Mouse (Mus musculus) limb, embryonic 11.5 days (tissue): ENCODE measurements around the gene Kif16b. TPM values are rescaled to one million over a fixed set of nuclear protein-coding genes. Genes with fewer than 3 reads are reported as not detected.

Experiments used
- ATAC-seq: fragments of 200-750 bp; cut with Nextera tagmentation; 2 replicates; pipeline ENCODE4 v1.8.0; 2017; ENCODE audit warnings: low read depth; ENCODE audit not compliant: insufficient number of reproducible peaks, low FRiP score, low TSS enrichment
- DNase-seq: peaks from one replicate; pipeline ENCODE4 v3.0.0-alpha.2; 2015; ENCODE audit warnings: low spot score
- H3K27ac ChIP-seq: fragments of 300-500 bp; sonication (generic); replicated peaks from 2 replicates; pipeline ENCODE4 v1.5.1; 2014; ENCODE audit warnings: low read depth, mild to moderate bottlenecking, low read length
- H3K27me3 ChIP-seq: fragments of 300-500 bp; sonication (generic); 2 replicates; pipeline ENCODE4 v1.6.1; 2014; ENCODE audit warnings: mild to moderate bottlenecking, low read length, mixed read lengths; ENCODE audit not compliant: control insufficient read depth, insufficient read depth
- H3K36me3 ChIP-seq: fragments of 300-500 bp; sonication (generic); 2 replicates; pipeline ENCODE4 v1.6.1; 2014; ENCODE audit warnings: mild to moderate bottlenecking, low read length, moderate library complexity, mixed read lengths; ENCODE audit not compliant: control insufficient read depth, insufficient read depth
- H3K4me1 ChIP-seq: fragments of 300-500 bp; sonication (generic); 2 replicates; pipeline ENCODE4 v1.6.1; 2014; ENCODE audit warnings: low read length, mixed read lengths; ENCODE audit not compliant: control insufficient read depth, insufficient read depth
- H3K4me2 ChIP-seq: fragments of 300-500 bp; sonication (generic); 2 replicates; pipeline ENCODE4 v1.6.1; 2014; ENCODE audit warnings: low read depth, mild to moderate bottlenecking, moderate library complexity; ENCODE audit not compliant: severe bottlenecking
- H3K4me3 ChIP-seq: fragments of 300-500 bp; sonication (generic); 2 replicates; pipeline ENCODE4 v1.5.1; 2014; ENCODE audit warnings: low read depth, low read length
- H3K9ac ChIP-seq: fragments of 300-500 bp; sonication (generic); 2 replicates; pipeline ENCODE4 v1.6.1; 2014; ENCODE audit warnings: mild to moderate bottlenecking, low read length
- H3K9me3 ChIP-seq: fragments of 300-500 bp; sonication (generic); 2 replicates; pipeline ENCODE4 v1.6.1; 2016; ENCODE audit warnings: low read length; ENCODE audit not compliant: control insufficient read depth
- WGBS: fragments of 180-500 bp; shearing (Covaris S2); extraction: QIAGEN DNeasy Blood & Tissue Kit; methylation state at CpG from one replicate; pipeline ENCODE4 v1.1.7; 2014; 5-methylcytosine and 5-hydroxymethylcytosine counted together
- polyA plus RNA-seq: library from polyadenylated mRNA; unstranded; fragments of >200 nt; fragmentation: Nextera tagmentation; extraction: Ambion mirVana; gene quantifications from 2 replicates; pipeline ENCODE4 v1.2.1, GENCODE M21; 2014

The Kif16b gene
- polyA plus RNA-seq, 1 experiment from 2014 or later = 11.7 TPM

DNA sequence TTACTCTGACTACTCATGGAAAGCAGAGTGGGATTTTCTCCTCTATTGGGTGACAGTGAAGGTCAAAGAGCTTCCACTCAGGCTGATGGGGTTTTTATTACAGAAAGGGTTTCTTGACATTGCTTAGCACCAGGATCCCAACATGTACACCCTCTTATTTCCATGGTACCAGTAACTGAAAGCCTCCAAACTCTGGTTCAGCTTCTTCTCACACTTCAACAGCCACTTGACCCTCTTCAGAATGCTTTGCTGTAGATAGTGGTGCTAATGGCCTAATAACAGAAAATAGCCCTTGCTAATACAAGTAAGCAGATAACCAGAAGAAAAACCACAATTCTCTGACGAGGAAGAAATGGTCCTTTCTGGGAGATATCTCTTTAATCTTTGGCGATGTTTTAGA lies 259.6 kb downstream of the Kif16b start:
- H3K9me3 ChIP-seq = no peaks in the 10 kb centered on the region
- no peak overlapping the region for H3K4me2 ChIP-seq
- no peaks in the 10 kb centered on the region for H3K4me1 ChIP-seq
- no peak overlapping the region for H3K27ac ChIP-seq
- no peak overlapping the region for H3K4me3 ChIP-seq
- WGBS = 90% methylated on average over 2 of the region's 2 CpGs
- no peak for ATAC-seq
- DNase-seq = no peak
- H3K27me3 ChIP-seq = no peaks in the 10 kb centered on the region
- H3K36me3 ChIP-seq = no peaks in the 10 kb centered on the region
- H3K9ac ChIP-seq = no peak overlapping the region

DNA sequence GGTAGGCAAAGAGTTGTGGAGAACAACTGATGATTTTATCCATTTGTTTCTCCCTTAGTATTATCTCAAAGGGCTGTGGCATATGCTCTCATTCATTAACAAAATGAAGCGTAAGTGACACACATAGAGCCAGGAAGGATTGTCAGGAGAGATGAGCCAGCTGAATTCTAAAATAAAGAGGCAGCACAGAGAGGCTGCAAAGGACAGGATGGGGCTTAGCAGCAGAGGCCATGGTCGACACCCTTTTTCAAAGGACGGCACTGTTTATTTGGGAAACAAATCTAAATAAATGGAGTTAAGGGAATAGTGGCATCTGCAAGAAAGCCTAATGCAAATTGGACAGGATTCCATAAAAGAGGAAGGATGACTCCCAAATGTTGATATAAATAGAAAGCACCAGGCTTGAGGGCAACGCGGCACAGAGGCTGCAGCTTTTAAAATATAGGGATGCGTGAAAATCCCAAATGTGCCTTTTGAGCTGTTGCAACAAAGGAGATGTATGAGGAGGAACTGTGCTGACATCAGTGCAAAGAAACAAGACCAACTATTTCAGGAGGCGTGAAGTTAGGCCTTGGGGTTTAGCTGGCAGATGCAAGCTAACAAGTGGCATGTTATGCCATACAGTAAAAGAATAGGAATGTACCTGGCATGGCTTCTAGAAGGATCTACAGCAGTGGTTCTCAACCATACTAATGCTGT lies 265.6 kb downstream of the Kif16b start:
- Histone ChIP-seq H3K27ac (no peak overlapping the region), H3K9ac (no peak overlapping the region), H3K36me3 (no peaks in the 10 kb centered on the region), H3K27me3 (no peaks in the 10 kb centered on the region), H3K4me3 (no peak overlapping the region), H3K9me3 (no peaks in the 10 kb centered on the region), H3K4me1 (no peaks in the 10 kb centered on the region), H3K4me2 (no peak overlapping the region)
- 89% methylated on average over 7 of the region's 7 CpGs for WGBS
- ATAC-seq = no peak
- no peak for DNase-seq

DNA sequence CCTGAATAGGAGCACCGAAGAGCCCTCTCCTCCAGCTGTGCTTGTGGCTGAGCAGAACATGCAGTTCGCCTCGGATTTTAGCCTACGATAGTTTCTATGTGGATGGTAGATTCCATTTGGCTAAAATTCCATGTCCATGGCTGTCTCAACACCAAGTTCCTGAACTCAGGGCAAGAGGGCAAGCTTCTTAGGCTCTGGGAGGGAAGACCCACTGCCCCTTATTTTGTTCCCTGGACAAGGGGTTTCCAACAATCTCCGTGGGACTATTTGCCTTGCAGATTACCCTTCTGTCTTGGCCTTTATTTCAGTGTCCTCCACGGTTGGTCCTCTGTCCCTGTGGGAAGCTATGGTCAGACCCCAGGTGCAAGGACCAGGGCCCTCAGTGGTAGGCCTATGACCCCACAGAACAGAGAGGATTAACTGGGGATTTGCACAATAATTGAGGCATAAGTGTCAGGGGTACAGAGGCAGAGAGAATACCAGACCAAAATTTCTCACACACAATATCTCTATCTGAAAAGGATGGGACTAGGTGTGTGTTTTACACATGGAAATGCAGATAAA lies 267.3 kb downstream of the Kif16b start:
- ATAC-seq = no peak
- Histone ChIP-seq H3K4me2 (no peak overlapping the region), H3K27ac (no peak overlapping the region), H3K9ac (no peak overlapping the region), H3K36me3 (no peaks in the 10 kb centered on the region), H3K27me3 (no peaks in the 10 kb centered on the region), H3K4me3 (no peak overlapping the region), H3K4me1 (no peaks in the 10 kb centered on the region), H3K9me3 (no peaks in the 10 kb centered on the region)
- no peak for DNase-seq
- WGBS = 81% methylated on average over 6 of the region's 6 CpGs

DNA sequence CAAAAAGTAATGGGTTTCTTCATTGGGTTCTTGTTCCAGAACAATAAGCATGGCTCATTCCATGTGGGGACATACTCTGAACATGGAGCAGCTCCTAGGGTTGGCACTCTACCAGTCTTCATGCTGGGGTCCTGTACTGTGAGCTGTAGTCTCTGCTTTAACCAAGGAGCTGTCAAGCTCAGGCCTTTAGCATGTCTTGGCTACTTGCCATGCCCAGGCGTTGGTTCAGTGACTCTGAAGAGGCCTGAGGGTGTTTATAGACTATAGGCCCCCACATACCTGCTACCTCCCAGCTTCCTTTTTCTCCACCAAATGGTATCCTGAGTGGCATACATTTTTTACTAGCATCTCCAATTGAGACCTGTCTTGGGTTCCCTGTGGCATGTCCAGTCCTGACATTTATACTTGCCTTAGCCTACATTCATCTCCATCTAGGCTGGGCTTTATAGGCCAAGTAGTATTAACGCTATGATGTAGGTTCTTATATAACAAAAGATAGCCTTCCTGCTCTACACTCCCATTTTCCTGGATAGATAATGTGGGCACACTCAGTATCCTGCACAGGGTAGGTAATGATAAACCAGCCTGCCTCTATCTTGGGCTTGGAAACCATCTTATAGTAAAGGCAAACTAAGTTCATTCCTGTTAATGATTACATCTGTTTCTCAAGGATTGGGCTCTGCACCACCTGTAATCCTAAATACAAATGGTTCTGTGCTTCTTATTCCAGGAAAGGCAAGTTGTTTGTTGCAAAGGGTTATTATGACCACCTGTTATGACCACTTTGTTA lies 271.6 kb downstream of the Kif16b start:
- H3K36me3 ChIP-seq = no peaks in the 10 kb centered on the region
- no peak for ATAC-seq
- no peak overlapping the region for H3K4me3 ChIP-seq
- no peak overlapping the region for H3K4me2 ChIP-seq
- H3K27me3 ChIP-seq = no peaks in the 10 kb centered on the region
- no peak overlapping the region for H3K27ac ChIP-seq
- no peak overlapping the region for H3K9ac ChIP-seq
- no peak for DNase-seq
- 88% methylated on average over 2 of the region's 2 CpGs for WGBS
- H3K4me1 ChIP-seq = peaks cover 3% of the 10 kb centered on the region; the same call in 1 of the 2 replicates
- no peaks in the 10 kb centered on the region for H3K9me3 ChIP-seq

GRCm38 (mm10) chr2:142625756-142626155 lies 275.6 kb downstream of the Kif16b start:
- H3K9ac ChIP-seq = no peak overlapping the region
- DNase-seq = no peak
- H3K9me3 ChIP-seq = no peaks in the 10 kb centered on the region
- no peaks in the 10 kb centered on the region for H3K36me3 ChIP-seq
- H3K4me2 ChIP-seq = no peak overlapping the region
- H3K4me3 ChIP-seq = no peak overlapping the region
- WGBS = 88% methylated on average over 4 of the region's 4 CpGs
- no peaks in the 10 kb centered on the region for H3K27me3 ChIP-seq
- ATAC-seq = no peak
- peaks cover 3% of the 10 kb centered on the region; the same call in 1 of the 2 replicates for H3K4me1 ChIP-seq
- H3K27ac ChIP-seq = no peak overlapping the region

- DNase-seq (no peak), ATAC-seq (no peak)
- H3K4me3 ChIP-seq = no peak overlapping the region
- no peak overlapping the region for H3K4me2 ChIP-seq
- WGBS = 21% methylated on average over 3 of the region's 3 CpGs
- no peaks in the 10 kb centered on the region for H3K36me3 ChIP-seq
- no peaks in the 10 kb centered on the region for H3K9me3 ChIP-seq
- H3K9ac ChIP-seq = no peak overlapping the region
- H3K27ac ChIP-seq = no peak overlapping the region
- H3K4me1 ChIP-seq = peaks cover 3% of the 10 kb centered on the region; the same call in 1 of the 2 replicates
- H3K27me3 ChIP-seq = no peaks in the 10 kb centered on the region
Measured at GRCm38 (mm10) chr2:142625101-142625500, 276.2 kb downstream of the Kif16b start.

DNA sequence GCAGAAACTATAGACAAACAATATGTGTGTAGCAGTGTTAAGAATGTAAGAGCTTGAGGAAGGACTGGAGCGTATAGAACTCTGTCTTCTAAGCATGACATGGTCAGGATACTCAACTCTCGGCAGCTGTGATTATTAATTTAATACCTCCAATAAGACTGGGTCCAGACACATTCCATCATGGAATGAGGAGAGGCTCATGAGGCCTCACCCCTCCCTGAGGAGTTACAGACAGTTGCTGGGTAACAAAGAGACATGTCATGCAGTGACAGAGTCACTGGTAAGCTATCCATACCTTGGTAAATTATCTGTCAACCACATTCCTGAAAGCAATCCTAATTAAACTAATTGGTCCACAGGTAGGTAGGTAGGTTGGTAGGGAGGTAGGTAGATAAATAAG lies 277.1 kb downstream of the Kif16b start:
- H3K4me1 ChIP-seq = peaks cover 3% of the 10 kb centered on the region; the same call in 1 of the 2 replicates
- ATAC-seq (no peak), DNase-seq (no peak)
- H3K9me3 ChIP-seq = no peaks in the 10 kb centered on the region
- H3K4me2 ChIP-seq = no peak overlapping the region
- H3K27me3 ChIP-seq = no peaks in the 10 kb centered on the region
- no peak overlapping the region for H3K4me3 ChIP-seq
- no peak overlapping the region for H3K27ac ChIP-seq
- no peak overlapping the region for H3K9ac ChIP-seq
- no peaks in the 10 kb centered on the region for H3K36me3 ChIP-seq
- 88% methylated on average over 2 of the region's 2 CpGs for WGBS

- no peaks in the 10 kb centered on the region for H3K36me3 ChIP-seq
- WGBS = 92% methylated on average over 4 of the region's 4 CpGs
- no peak for ATAC-seq
Measured at GRCm38 (mm10) chr2:142621152-142621551, 280.2 kb downstream of the Kif16b start.

More at GRCm38 (mm10) chr2:142621152-142621551, 280.2 kb downstream of the Kif16b start:
- Histone ChIP-seq H3K9ac (no peak overlapping the region), H3K4me3 (no peak overlapping the region), H3K4me2 (no peak overlapping the region), H3K9me3 (no peaks in the 10 kb centered on the region), H3K27me3 (no peaks in the 10 kb centered on the region), H3K4me1 (peaks cover 3% of the 10 kb centered on the region; the same call in 1 of the 2 replicates), H3K27ac (no peak overlapping the region)
- no peak for DNase-seq
